Mouse (Mus musculus): Measurements from ENCODE around the gene Cdc14b.

The Cdc14b gene

DNA sequence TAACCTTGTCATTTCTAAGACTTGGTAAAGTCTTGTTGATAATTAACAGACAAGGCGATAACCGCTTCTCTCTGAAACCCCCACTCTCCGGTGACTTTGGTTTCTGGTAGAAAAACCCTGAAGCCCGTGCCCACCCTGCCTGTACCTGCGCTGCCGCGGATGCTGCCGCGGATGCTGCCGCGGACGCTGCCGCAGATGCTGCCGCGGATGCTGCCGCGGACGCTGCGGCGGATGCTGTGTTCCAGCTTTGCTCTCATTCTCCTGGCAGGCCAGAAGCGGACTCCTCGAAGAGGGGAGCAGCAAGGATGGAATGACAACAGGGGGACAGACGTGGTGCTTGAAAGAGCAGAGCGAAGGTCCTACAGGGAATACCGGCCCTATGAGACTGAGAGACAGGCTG, 105.3 kb downstream of the Cdc14b start:
- DNase-seq = peak; percentile 18

DNA sequence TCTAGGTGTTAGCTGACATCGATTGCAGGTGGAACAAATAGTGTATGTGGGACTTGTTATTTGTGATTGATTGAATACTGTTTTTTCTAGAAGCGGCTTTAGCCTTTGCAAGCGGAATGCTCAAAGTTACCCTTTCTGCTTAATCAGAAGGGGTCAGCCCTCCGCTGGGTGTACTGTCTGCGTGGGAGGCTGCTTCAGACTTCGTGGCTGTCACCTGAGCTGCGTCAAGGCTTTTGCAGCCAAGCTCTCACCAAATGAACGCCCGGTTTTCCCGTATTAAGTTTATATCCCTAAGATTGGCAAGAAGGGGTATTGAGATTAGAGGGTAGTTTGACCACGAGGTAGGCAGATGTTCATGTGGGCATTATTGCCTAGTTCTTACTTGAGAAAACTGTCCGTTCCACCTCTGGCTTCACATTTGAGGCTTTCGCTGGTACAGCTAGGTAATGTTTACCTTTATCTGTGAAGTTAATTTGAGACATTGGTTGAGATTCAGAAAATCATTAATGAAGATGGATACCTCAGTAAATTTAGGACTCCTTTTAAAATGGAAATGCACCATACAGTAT, 111.9 kb downstream of the Cdc14b start:
- no peak for DNase-seq

DNA sequence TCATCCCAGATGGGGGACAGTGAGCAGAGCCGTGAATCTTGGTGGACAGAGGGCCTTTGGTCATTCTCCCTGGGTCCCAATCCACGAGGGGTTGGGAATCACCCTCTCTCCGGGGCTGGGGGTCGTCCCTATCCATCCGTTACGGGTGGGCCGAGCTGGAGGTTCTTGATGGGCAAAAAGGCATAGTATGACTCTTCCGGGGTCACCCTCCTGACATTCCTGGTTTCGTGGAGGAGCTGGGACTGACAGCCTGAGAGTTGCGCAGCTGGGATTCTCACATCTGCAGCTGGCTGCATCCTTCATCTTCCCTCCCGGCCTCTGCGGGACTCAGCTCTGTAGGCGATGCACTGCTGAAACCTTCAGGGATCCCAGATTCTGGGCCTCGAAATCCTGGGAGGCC, 112.5 kb downstream of the Cdc14b start:
- DNase-seq = peak; percentile 28

DNA sequence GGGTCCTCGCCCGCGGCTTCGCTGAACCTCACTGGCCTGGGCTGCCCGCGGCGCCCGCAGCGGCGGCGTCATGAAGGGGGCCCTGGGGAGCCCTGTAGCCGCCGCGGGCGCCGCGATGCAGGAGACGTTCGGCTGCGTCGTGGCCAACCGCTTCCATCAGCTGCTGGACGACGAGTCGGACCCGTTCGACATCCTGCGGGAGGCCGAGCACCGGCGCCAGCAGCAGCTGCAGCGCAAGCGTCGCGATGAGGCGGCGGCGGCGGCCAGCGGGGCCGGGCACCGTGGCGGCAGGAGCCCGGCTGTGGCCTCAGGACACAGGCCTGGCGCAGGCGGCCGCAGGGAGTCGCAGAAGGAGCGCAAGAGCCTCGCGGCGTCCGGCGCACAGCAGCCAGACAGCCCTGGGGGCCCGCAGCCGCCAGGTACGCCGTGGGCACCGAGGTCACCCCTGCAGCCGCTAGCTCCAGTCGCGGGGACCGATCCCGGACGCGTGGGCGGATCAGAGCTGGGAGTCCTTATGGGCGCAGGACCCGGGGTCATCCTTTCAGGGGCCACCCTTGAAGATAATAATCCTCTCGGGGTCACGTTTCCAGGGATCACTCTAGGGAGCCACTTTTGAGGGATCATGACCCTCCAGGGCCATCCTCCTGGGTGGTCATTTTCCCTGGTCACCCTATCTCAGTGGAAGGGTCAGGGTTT, 113.0 kb downstream of the Cdc14b start:
- no peak for DNase-seq

DNA sequence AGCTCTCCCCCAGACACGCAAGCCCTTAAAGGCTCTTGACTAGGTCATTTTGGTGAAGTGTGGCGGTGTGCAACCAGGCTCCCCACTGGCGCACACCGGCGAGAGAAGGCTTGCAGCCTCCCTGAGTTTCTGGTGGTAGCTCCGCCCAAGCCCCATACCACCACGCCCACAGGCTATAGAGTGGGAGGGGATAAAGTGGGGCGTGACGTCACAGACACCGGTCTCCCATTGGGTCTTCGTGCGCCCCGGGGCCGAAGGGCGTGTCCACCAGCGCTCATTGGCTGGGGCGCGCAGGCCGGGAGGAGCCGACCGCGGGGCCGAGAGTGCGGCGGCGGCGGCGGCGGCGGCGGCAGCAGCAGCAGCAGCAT, 113.6 kb downstream of the Cdc14b start, which contains the start of gene Habp4:
TSS of gene Habp4 (plus strand) at position 277 of the 368 bp plus-strand sequence.
- peak; percentile 99 for DNase-seq

DNA sequence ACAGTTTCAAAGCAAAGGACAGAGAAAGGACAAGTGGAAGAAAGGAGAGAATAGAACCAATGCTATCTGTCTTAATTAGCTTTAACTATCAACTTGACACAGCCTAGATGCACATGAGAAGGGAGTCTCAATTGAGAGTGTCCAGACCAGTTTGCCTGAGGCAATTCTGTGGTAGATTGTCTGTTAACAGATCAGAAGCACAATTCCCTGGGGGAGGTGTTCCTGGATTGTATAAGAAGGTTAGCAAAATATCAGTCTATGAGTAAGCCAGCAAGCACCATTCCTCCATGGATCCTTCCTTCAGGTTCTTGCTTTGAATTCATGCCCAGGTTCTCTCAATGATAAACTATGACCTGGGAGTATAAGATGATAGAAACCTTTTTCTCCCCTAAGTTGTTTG, 118.1 kb downstream of the Cdc14b start:
- DNase-seq = no peak

DNA sequence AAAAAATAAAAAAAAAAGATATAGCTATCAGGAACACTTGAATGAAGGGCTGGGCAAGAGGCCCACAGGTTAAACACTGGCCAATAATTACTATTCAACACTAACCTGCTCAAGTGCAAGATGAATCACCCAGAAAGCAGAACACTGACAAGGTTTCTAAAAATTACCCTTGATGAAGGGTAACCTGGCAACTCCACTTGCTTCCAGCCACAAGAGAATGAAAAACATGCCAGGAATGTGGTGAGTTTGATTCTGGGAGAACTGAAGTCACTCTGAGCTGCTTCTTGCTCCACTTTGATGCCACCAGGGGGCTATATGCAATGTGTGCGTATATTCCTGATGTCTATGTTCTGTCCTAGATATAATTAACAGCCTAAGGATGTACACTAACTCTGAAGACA, 119.9 kb downstream of the Cdc14b start:
- peak; percentile 45 for DNase-seq

DNA sequence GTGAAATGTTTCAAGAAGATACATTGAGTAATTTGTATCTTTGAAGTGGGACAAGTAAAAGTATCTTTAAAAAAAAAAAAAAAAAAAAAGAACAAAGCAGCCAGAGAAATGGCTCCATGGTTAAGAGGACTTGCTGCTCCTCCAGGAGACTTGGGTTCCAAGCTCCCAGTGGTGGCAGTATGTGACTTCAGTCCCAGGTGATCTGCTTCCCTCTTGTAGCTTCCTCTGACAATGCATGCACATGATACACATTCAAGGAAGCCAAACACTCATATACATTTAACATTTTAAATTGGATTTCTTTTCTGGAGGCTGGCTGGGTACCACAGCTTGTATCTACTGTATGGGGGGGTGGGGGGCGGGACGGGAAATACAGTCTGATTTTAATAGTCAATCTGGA, 120.4 kb downstream of the Cdc14b start:
- DNase-seq = no peak

DNA sequence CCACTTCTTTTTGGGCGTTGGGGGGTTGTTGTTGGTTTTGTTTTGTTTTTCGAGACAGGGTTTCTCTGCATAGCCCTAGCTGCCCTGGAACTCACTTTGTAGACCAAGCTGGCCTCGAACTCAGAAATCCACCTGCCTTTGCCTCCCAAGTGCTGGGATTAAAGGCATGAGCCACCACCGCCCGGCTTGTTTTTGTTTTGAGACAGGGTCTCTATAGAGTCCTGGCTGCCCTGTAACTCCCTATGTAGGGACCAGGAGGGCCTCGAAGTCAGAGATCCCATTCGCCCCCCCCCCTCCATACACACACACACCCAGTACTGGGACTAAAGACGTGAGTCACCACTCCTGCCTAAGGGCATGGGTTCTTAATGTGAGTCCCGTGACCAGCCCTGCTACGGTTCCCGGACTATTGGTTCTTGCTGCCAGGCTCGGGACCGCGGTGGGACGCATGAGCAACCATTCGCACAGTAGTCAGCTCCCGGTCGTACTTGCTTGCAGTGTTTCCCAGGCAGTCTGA, 121.3 kb downstream of the Cdc14b start:
- peak; percentile 83 for DNase-seq

DNA sequence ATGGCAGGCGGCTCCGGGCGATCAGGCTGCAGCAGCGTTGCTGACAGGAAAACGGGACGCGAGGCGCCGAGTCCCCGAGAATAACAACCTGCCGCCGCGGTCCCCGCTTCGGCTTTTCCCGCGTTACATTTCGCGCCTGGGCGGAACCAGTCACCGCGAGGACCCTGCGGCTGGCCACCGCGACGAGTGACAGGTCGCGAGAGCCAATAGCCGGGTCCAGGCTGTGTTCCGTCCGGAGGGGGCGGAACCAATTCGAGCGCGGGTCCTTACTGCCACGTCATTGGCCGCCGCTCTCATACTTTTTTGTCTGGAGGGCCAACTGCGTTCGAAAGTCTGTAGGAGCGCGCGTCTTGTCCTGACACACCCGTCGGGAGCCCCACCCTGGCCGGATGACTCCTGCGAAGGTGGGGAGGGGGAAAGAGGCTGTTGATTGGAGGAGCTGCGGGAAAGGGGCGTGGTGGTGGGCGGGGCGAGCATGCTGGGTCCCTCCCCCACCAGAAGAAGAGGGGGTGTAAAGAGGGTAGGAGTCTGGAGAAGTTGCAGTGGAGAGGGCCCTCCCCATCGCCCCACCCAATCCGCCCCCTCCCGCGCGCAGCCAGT, 121.9 kb downstream of the Cdc14b start, which contains the start of gene Zfp367:
TSS of gene Zfp367 (minus strand) at position 120 of the 600 bp plus-strand sequence.
- peak; percentile 99 for DNase-seq

DNA sequence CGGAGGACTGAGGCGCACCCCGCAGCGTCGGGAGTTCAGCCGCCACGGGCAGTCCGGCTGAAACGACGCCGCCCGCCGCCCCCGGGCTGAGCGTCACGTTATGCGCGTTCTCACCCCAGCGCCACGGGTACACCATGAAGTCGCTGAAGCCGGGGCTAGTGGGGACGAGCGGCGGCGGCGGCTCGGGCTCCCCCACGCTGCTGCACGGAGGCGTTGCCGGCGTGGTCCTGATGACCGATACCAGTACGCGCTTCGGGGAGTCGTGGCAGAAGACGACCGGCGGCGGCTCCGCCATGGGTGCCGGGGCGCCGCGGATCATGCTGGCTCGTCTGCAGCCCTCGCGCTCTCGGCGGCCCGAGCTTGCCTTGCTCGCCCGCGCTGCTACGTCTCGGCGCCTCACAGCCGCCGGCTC, 122.4 kb downstream of the Cdc14b start:
- no peak for DNase-seq

DNA sequence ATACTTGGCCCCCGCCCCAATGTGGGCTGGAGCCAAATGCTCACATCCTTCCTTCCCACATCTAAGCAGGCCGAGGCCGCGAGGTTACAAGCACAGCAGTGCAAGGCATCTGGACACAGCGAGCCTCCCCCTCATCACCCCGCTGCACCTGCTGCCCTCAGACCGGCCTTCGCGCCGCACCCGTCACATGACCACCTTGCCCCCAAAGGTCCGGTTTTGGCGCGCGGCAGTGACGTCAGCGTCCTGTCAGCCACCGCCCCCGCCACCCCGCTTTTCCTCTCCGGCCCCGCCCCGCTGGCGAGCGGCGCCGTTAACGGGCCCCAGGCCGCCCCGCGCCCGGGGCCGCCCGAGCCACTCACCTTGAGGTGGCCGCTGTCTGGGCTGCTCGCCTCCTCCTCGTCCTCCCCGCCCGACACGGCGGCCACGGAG, 122.8 kb downstream of the Cdc14b start:
- DNase-seq = peak; percentile 93

DNA sequence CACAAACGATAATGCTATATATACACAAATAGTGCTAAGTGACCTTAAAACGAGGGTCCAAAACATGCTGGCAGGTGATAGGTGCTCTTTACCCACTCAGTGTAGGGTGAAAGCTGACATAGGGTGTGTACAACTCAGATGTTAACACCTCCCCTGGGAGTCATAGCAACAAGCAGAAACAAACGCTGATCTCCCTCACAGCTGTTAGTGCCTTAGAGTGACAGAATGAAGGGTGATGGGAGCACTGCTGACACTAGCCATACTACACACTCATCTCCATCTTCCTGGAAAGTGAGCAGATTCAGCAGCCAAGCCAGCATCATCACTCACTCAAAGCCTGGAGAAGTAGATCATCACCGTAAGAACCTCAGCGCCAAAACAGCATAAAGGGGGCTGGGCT, 125.0 kb downstream of the Cdc14b start:
- DNase-seq = no peak
